Mouse (Mus musculus) kidney, adult 2 months (tissue): Measurements from ENCODE around the gene Mdga2. TPM values are rescaled to one million over a fixed set of nuclear protein-coding genes. Genes with fewer than 3 reads are reported as not detected.
A peak's percentile ranks its signal among the peaks of the same experiment; 100 is the strongest.

Source experiments
- DNase-seq: peaks from one replicate; pipeline ENCODE4 v3.0.0; 2021
- H3K27ac ChIP-seq: fragments of 200-500 bp; 2 replicates; pipeline ENCODE4 v1.5.1; 2012; ENCODE audit warnings: low read depth, low read length, control low read depth, inconsistent platforms; ENCODE audit not compliant: insufficient read depth
- H3K27me3 ChIP-seq: fragments of 200-500 bp; replicated peaks from 2 replicates; pipeline ENCODE4 v1.6.1; 2012; ENCODE audit warnings: mild to moderate bottlenecking, moderate library complexity, low read length, inconsistent platforms; ENCODE audit not compliant: control insufficient read depth, insufficient read depth
- H3K36me3 ChIP-seq: fragments of 200-500 bp; 2 replicates; pipeline ENCODE4 v1.6.1; 2012; ENCODE audit warnings: mild to moderate bottlenecking, moderate library complexity, low read length, inconsistent platforms; ENCODE audit not compliant: control insufficient read depth, insufficient read depth
- H3K4me1 ChIP-seq: fragments of 200-500 bp; 2 replicates; pipeline ENCODE4 v1.6.1; 2011; ENCODE audit warnings: low read length; ENCODE audit not compliant: control insufficient read depth, insufficient read depth
- H3K4me3 ChIP-seq: fragments of 200-500 bp; 2 replicates; pipeline ENCODE4 v1.5.1; 2011; ENCODE audit warnings: mild to moderate bottlenecking, low read depth, low read length, control low read depth; ENCODE audit not compliant: insufficient read depth
- CTCF ChIP-seq: fragments of 200-500 bp; conservative IDR thresholded peaks from 2 replicates; pipeline ENCODE4 v1.5.1; 2011; ENCODE audit warnings: low read depth, mild to moderate bottlenecking, control low read depth, low read length, moderate library complexity, mixed read lengths; ENCODE audit not compliant: insufficient read depth, insufficient read length
- POLR2A ChIP-seq: fragments of 200-500 bp; IDR thresholded peaks from one replicate; pipeline ENCODE4 v1.6.1; 2011; ENCODE audit warnings: low read depth, low read length, control low read depth
- WGBS: fragments of 180-500 bp; shearing (Covaris S2); methylation state at CpG from one replicate; pipeline ENCODE4 v1.1.7; 2018; 5-methylcytosine and 5-hydroxymethylcytosine counted together
- polyA plus RNA-seq: library from polyadenylated mRNA; depleted of rRNA; stranded (reverse); fragments of >200 nt; gene quantifications from 2 replicates; pipeline ENCODE4 v1.2.3, GENCODE M21; 2012

The Mdga2 gene
- polyA plus RNA-seq, 1 experiment, result 0.17 TPM

- H3K4me3 ChIP-seq, result no peak overlapping the region
- peak; percentile 14 for DNase-seq
- WGBS, result 15% methylated on average over 3 of the region's 3 CpGs
- H3K27ac ChIP-seq, result no peak overlapping the region
- no peaks in the 10 kb centered on the region for H3K27me3 ChIP-seq
- TF ChIP-seq CTCF, result peak; percentile 27; the same call in 1 of the 2 replicates
- no peak for TF ChIP-seq POLR2A
- H3K36me3 ChIP-seq, result no peaks in the 10 kb centered on the region
- no peaks in the 10 kb centered on the region for H3K4me1 ChIP-seq
These were observed 369.2 kb downstream of the Mdga2 start for GRCm38 (mm10) chr12:66853167-66853566.

GRCm38 (mm10) chr12:66840336-66840735 is 382.0 kb downstream of the Mdga2 start:
- H3K27me3 ChIP-seq, result no peaks in the 10 kb centered on the region
- no peak for TF ChIP-seq POLR2A
- TF ChIP-seq CTCF, result no peak
- no peak for DNase-seq
- H3K4me1 ChIP-seq, result no peaks in the 10 kb centered on the region
- no peak overlapping the region for H3K27ac ChIP-seq
- H3K36me3 ChIP-seq, result no peaks in the 10 kb centered on the region
- H3K4me3 ChIP-seq, result no peak overlapping the region
- 30% methylated on average over 3 of the region's 3 CpGs for WGBS

DNA sequence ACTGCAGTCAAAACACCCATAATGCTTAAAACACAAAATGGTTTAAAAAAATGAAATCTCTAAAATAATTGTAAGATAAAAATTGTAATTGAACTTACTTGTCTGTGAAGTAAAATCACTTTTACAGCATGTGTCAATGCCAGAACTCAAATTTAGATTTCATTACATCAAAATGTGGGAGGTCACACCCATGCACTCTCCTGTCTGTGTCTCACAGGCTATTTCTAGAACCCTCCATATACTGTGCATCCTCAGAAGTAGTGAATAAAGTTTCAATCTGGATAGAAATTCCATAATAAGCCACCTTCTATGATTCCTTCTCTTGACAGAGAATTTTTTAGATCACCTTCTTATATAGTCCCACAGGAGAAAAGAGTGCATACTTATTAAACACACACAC is 466.7 kb downstream of the Mdga2 start:
- Histone ChIP-seq H3K4me3 (no peak overlapping the region), H3K27ac (no peak overlapping the region), H3K36me3 (no peaks in the 10 kb centered on the region), H3K27me3 (no peaks in the 10 kb centered on the region), H3K4me1 (no peaks in the 10 kb centered on the region)
- no peak for TF ChIP-seq CTCF
- TF ChIP-seq POLR2A, result no peak
- DNase-seq, result no peak

DNA sequence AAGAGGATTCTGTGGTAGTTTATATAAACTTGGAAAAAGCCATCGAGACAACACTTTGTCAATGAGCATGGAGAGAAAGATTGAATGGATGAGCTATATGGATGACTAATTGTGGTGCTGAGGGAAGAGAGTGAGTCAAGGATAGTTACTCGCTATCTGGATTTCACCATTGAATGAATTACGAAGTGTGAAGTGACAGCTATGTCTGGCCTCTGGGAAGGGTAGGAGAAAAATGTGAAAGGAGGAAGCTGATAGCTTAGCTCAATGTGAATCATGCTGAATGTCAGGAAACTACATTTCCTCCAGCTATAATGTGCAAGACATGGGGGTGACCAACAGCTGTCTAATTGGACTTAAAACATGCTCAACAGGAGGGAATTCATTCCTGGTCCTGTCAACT is 487.8 kb downstream of the Mdga2 start:
- 55% methylated on average over 3 of the region's 3 CpGs for WGBS
- H3K27ac ChIP-seq, result no peak overlapping the region
- H3K4me1 ChIP-seq, result no peaks in the 10 kb centered on the region
- no peak for TF ChIP-seq CTCF
- no peaks in the 10 kb centered on the region for H3K36me3 ChIP-seq
- H3K4me3 ChIP-seq, result no peak overlapping the region
- H3K27me3 ChIP-seq, result no peaks in the 10 kb centered on the region
- DNase-seq, result no peak

DNA sequence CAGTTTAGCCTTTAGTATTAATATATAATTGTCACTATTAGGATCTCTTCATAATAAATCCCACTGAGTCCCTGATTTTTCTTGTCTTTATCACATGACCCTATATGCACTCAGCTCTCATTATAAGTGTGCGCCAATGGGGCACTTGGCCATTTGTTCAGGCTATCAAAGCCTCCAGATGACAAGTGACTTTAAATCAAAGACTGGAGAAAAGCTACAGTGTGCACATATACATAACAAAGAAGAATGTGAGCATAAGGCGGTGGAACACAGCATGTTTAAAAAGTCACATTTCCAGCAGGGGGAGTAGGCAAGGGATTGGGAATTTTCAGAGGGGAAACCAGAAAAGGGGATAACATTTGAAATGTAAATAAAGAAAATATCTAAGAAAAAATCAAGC is 497.9 kb downstream of the Mdga2 start:
- Histone ChIP-seq H3K27ac (no peak overlapping the region), H3K27me3 (no peaks in the 10 kb centered on the region), H3K36me3 (no peaks in the 10 kb centered on the region), H3K4me3 (no peak overlapping the region), H3K4me1 (no peaks in the 10 kb centered on the region)
- WGBS, result 77% methylated on average over 2 of the region's 2 CpGs
- TF ChIP-seq POLR2A (no peak), CTCF (no peak)
- DNase-seq, result no peak

- Histone ChIP-seq H3K36me3 (no peaks in the 10 kb centered on the region), H3K4me3 (no peak overlapping the region), H3K27me3 (no peaks in the 10 kb centered on the region), H3K27ac (no peak overlapping the region), H3K4me1 (no peaks in the 10 kb centered on the region)
- TF ChIP-seq CTCF (no peak), POLR2A (no peak)
- DNase-seq, result no peak
- 79% methylated on average over 10 of the region's 10 CpGs for WGBS
These were observed 514.0 kb downstream of the Mdga2 start for GRCm38 (mm10) chr12:66708334-66708733.

- H3K27me3 ChIP-seq, result no peaks in the 10 kb centered on the region
- no peaks in the 10 kb centered on the region for H3K36me3 ChIP-seq
- H3K27ac ChIP-seq, result no peak overlapping the region
- DNase-seq, result no peak
- H3K4me3 ChIP-seq, result no peak overlapping the region
- TF ChIP-seq CTCF (no peak), POLR2A (no peak)
- WGBS, result 28% methylated on average over 2 of the region's 2 CpGs
- no peaks in the 10 kb centered on the region for H3K4me1 ChIP-seq
These were observed 514.9 kb downstream of the Mdga2 start for GRCm38 (mm10) chr12:66707431-66707830.

- no peak for TF ChIP-seq CTCF
- TF ChIP-seq POLR2A, result no peak
- no peak for DNase-seq
- Histone ChIP-seq H3K4me1 (no peaks in the 10 kb centered on the region), H3K27ac (no peak overlapping the region), H3K27me3 (no peaks in the 10 kb centered on the region), H3K4me3 (no peak overlapping the region), H3K36me3 (no peaks in the 10 kb centered on the region)
These were observed 517.3 kb downstream of the Mdga2 start for GRCm38 (mm10) chr12:66705015-66705414.
